Mouse (Mus musculus) testis, postnatal 14 days (tissue): Measurements from ENCODE around the gene Dhcr24.
A peak's percentile ranks its signal among the peaks of the same experiment; 100 is the strongest.

Experiments
- DNase-seq: peaks from one replicate; pipeline ENCODE4 v3.0.0; 2021; ENCODE audit warnings: low spot score

Dhcr24 gene

GRCm38 (mm10) chr4:106560213-106560845 is 509 bp upstream of the Dhcr24 start:
- DNase-seq = no peak

GRCm38 (mm10) chr4:106562006-106562405 is 1.2 kb downstream of the Dhcr24 start:
- no peak for DNase-seq

GRCm38 (mm10) chr4:106562837-106563790 is 2.3 kb downstream of the Dhcr24 start:
- DNase-seq = no peak

DNA sequence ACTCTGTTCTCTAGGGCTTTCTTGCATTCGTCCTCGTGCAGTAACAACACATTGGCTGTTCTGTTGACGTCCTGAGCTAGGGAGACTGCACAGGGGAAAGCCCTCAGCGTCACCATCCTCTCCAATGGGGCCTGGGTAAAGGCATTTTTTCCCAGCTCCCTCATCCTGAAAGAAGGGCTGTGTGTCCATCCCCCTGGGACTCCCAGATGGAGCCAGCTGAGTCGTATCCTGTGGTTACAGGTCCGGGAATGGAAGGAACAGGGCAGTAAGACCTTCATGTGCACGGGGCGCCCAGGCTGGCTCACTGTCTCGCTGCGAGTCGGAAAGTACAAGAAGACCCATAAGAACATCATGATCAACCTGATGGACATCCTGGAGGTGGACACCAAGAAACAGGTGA is 3.3 kb downstream of the Dhcr24 start:
- DNase-seq = no peak

DNA sequence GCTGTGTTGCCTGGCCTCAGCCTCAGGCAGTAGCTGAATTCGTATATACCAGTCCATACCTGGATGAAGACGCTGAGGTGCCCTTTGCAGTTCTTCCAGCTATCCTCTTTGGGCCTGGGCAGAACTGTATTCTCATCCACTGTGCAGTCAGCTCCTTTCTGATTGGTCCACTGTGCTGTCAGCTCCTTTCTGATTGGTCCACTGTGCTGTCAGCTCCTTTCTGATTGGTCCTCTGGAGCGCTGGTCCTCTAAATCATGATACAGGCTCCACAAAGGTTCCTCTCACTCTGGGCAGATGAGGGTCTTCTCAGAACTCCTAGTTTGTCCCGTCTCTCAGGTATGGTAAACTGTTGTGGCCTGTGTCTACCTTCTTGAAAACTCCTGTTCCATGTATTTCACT is 8.8 kb downstream of the Dhcr24 start:
- no peak for DNase-seq

- no peak for DNase-seq
These were observed 10.4 kb downstream of the Dhcr24 start for GRCm38 (mm10) chr4:106571081-106571724.

DNA sequence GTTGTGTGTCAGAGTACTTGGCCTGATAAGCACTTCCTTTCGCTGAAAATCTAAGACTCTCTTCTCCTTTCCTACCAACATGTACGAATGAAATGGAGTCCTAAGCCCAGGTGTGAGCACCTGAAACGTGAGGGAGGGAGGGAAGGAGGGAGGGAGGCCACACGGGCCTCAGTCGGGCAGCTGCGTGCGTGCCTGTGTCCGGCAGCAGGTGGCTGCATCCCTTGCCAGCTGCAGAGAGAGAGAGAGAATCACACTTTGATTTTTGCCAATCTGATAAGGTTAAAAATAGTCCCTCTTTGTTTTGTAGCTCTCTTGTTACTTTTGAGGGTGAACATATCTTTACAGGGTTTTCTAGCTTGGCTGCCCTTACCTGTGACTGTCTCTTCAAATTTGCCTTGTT is 14.2 kb downstream of the Dhcr24 start:
- no peak for DNase-seq

- DNase-seq = no peak
These were observed 16.7 kb downstream of the Dhcr24 start for GRCm38 (mm10) chr4:106577511-106577910.

DNA sequence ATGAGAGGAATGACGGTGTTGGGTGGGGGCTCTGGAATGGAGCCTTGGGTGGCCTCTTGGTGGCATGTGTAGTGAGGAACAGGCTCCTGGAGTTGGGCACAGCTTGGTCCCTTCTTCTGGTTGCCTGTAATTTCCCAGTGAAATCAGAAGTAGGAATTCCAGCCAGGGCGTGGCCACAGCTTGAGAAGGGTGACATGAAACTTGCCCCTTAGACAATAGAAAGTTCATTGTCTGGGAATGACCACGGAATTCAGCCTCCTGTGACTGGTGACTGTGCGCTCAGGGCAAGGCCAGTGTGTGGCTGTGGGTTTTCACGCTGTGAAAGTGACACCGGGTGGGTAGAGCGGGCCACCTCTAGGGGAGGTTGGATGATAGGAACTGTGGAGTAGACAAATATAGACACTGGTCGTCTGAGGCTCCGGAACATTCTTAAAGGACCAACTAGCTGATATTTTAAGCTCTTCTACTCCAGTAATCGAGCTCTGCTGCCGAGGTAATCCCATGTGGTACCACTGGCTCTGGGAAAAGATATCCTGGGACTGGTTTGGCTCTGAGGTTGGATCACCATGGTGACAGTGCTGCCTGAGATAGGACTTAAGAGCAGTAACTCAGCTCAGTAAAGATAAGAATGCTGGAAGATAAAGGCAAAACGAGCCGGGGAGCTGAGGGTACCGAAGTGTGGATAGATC is 20.5 kb downstream of the Dhcr24 start:
- DNase-seq = no peak

- DNase-seq = no peak
These were observed 21.0 kb downstream of the Dhcr24 start for GRCm38 (mm10) chr4:106581865-106582204.

GRCm38 (mm10) chr4:106582428-106583153 is 21.8 kb downstream of the Dhcr24 start:
- DNase-seq = no peak

- DNase-seq = no peak
These were observed 23.8 kb downstream of the Dhcr24 start for GRCm38 (mm10) chr4:106584665-106585064.

GRCm38 (mm10) chr4:106587075-106587474 is 26.2 kb downstream of the Dhcr24 start:
- no peak for DNase-seq

- DNase-seq = no peak
These were observed 29.3 kb downstream of the Dhcr24 start for GRCm38 (mm10) chr4:106590142-106590541.

DNA sequence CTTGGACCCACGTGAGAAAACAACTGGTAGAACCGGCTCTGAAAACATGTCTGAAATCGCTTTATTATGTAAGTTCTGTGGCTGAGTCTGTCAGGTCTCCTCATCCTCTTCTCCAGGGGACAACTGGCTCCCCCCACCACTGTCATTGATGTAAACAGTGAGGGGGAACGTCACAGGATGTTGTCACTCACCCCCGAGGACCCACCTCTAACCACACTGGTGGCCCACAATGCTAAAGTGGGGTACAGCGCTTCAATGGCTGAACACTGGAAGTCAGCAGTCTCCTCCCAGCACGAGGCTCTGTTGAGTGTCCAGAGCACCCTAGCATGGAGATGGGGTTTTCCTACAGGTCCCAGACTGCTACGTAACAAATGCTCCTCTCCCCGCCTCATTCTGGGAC is 30.0 kb downstream of the Dhcr24 start:
- DNase-seq = no peak

DNA sequence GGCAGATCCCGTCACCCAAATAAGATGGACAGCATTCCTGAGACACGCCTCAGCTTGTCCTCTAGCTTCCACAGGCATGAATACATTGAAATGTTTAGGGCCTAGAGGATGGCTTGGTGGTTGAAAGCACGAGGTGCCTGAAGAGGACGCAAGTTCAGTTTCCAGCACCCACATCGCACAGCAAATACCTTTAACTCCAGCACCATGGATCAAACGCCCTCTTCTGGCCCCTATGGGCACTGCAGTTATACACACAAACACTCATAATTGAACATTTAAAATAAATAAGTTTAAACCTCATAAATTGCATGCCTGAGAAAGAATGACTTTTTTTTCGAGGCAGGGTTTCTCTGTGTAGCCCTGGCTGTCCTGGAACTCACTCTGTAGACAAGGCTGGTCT is 32.8 kb downstream of the Dhcr24 start:
- DNase-seq = no peak

GRCm38 (mm10) chr4:106596200-106596599 is 35.4 kb downstream of the Dhcr24 start:
- DNase-seq = no peak

- DNase-seq = peak; percentile 49
These were observed 36.2 kb downstream of the Dhcr24 start for GRCm38 (mm10) chr4:106597055-106597454.

DNA sequence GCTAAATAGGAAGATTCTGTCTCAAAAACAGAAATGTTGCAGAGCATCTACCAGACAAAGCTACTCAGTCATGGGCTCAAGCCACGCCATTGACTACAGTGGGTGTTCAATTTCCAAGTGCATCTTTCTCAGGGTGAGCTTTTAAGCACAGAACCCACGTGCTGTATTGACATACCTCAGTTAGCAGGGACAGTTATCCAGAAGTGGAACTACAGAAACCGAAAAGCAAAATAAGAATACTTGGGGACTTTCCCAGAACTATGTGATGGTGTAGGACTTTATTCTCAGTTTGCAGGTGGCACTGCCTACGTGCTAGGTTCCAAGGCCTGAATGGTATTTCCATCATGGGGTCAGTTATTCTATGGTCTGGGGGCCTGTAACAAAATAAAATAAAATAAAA is 36.9 kb downstream of the Dhcr24 start:
- no peak for DNase-seq

GRCm38 (mm10) chr4:106599415-106599814 is 38.6 kb downstream of the Dhcr24 start:
- no peak for DNase-seq

DNA sequence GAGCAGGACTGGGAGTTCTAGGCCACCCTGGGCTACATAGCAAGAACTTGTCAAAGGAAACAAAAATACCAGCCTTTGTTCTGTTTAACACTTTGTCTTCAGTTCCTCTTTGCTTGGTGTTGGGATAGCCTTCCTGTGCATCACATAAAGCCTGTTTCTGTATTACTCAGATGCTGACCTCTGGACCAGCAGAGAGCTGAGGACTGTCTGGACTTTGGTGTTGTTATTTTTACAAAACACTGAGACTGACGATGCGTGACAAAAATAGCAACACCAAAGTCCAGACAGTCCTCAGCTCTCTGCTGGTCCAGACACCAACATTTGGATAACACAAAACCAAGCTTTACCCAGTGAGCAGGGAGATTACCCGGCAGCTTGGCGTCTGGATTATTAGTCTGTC is 39.9 kb downstream of the Dhcr24 start:
- DNase-seq = no peak
